Mouse (Mus musculus): ENCODE measurements around the gene Tomm20. TPM values are rescaled to one million over a fixed set of nuclear protein-coding genes. Genes with fewer than 3 reads are reported as not detected.

The Tomm20 gene
- polyA plus RNA-seq, 1 experiment from 2014 or later = 189 TPM

DNA sequence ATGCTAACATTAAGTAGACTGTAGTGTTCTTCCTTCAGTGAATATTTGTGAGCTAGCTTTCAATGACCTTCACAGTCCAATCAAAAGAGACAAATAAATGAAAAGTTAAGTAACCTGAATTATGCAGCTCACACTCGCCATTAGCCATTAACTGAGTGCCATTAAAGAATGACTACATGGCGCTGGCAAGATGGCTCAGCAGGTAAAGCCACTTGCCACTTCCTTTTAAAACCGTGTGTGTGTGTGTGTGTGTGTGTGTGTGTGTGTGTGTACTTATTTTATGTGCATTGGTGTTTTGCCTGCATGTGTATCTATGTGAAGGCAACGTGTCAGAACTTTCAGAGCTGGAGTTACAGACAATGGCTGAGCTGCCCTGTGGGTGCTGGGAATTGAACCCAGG is 28.9 kb upstream of the Tomm20 start:
- peaks cover 4% of the 10 kb centered on the region for H3K4me1 ChIP-seq
- H3K4me2 ChIP-seq (replicated peaks) = no peak overlapping the region
- ATAC-seq (ENCODE audit: low FRiP score, low read depth) = no peak
- no peaks in the 10 kb centered on the region for H3K36me3 ChIP-seq
- no peak overlapping the region for H3K27ac ChIP-seq
- H3K9ac ChIP-seq = no peak overlapping the region
- H3K9me3 ChIP-seq = no peaks in the 10 kb centered on the region
- H3K27me3 ChIP-seq (replicated peaks) = peaks cover 15% of the 10 kb centered on the region; the same call in 1 of the 2 replicates
- no peak overlapping the region for H3K4me3 ChIP-seq
- 76% methylated on average over 4 of the region's 4 CpGs for WGBS

DNA sequence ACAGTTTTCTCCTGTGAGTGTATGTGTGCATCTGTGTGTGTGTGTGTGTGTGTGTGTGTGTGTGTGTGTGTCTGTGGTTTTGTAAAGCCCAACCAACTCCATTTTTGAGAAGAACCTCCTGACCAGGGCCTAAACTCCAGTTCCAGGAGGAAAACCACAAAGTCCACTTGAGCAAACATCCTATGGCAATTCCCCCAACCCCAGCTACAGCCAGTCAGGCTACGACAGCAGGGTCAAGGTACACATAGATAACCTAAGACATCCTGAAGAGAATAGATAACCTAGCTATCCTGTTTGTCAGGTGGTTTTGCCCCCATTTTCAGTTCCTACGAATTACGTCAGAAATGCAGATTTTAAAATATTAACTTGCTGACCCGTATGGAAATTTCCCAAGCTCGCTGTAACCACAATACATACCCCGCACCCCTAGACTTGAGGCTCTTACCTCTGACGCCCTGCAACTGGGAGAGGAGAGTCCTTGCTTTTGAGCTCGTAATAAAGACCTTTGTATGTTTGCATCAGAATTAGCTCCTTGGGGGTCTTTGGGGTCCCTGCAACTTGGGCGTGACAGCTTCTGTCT is 28.1 kb upstream of the Tomm20 start:
- Histone ChIP-seq H3K4me2 (replicated peaks) (no peak overlapping the region), H3K9ac (no peak overlapping the region), H3K4me1 (peaks cover 4% of the 10 kb centered on the region), H3K36me3 (peaks cover 4% of the 10 kb centered on the region; the same call in 1 of the 2 replicates), H3K27me3 (replicated peaks) (peaks cover 11% of the 10 kb centered on the region; the same call in 1 of the 2 replicates), H3K27ac (no peak overlapping the region), H3K9me3 (no peaks in the 10 kb centered on the region), H3K4me3 (no peak overlapping the region)
- ATAC-seq (ENCODE audit: low FRiP score, low read depth) = no peak
- 76% methylated on average over 9 of the region's 9 CpGs for WGBS

DNA sequence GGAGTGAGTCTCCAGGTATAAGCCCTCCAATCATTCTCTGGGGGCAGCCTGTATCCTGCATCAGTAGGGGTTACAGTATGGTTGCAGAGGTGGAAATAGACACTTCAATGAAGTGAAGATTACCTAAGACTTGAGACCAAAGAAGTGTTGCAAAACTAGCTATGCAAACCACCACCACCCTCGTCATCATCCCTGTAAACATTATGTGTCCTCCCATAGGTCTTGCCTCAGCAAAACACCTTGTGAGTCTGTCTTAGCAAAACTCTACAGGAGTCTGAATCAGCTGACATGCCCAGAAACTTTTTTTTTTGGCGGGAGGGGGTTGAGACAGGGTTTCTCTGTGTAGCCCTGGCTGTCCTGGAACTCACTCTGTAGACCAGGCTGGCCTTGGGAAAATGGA is 27.0 kb upstream of the Tomm20 start:
- Histone ChIP-seq H3K4me3 (no peak overlapping the region), H3K4me2 (replicated peaks) (no peak overlapping the region), H3K4me1 (peaks cover 4% of the 10 kb centered on the region), H3K27ac (no peak overlapping the region), H3K27me3 (replicated peaks) (peaks cover 6% of the 10 kb centered on the region; the same call in 1 of the 2 replicates), H3K36me3 (peaks cover 15% of the 10 kb centered on the region), H3K9me3 (no peaks in the 10 kb centered on the region), H3K9ac (no peak overlapping the region)
- no peak for ATAC-seq (ENCODE audit: low FRiP score, low read depth)
- WGBS = 84% methylated on average over 2 of the region's 2 CpGs

DNA sequence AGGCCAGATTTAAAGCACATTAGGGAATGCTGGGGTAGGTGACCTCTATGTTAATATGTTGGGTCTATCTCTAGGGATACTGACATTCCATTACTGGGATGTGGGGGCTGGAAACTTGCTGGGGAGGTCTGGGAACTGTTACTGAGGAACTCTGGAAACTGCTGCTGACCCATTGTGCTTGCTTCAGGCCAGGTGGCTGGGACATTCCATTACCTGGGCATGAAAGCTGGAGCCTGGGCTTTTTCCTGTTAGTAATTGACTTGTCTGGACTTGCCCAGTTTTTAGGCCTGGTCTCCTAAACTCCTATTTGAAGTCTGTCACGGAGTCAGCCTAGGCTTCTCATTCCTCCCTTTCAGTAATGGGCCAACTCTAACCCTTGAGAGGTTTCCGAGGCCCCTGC is 26.5 kb upstream of the Tomm20 start:
- WGBS = 91% methylated on average over 2 of the region's 2 CpGs
- H3K4me1 ChIP-seq = peaks cover 4% of the 10 kb centered on the region

DNA sequence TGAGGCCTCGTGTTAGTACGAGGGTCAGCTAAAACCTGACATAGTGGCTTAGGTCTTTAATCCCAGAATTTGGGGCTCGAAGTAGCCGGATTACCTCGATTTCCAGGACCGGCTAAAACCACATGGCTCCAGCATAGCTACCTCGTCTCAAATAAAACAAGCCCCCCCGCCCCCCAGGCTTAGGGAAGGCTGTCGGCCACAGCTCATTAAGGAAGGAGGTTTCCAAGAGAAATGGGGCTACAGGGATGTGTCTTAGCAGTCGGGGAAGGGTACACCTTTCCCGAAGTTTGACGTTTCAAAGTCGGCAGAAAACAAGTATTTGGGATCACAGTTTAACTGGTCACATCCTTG is 25.6 kb upstream of the Tomm20 start:
- H3K36me3 ChIP-seq = peaks cover 24% of the 10 kb centered on the region
- WGBS = 13% methylated on average over 13 of the region's 13 CpGs
- peak overlapping the region; percentile 37; the same call in 1 of the 2 replicates for H3K27ac ChIP-seq

More for the DNA sequence above, 26.5 kb upstream of the Tomm20 start:
- Histone ChIP-seq H3K27ac (no peak overlapping the region), H3K9ac (no peak overlapping the region), H3K4me2 (replicated peaks) (no peak overlapping the region), H3K36me3 (peaks cover 21% of the 10 kb centered on the region), H3K27me3 (replicated peaks) (0 out of 2 replicates have a peak, but pooled peaks cover 6% of the 10 kb centered on the region), H3K9me3 (no peaks in the 10 kb centered on the region), H3K4me3 (no peak overlapping the region)
- ATAC-seq (ENCODE audit: low FRiP score, low read depth) = no peak

DNA sequence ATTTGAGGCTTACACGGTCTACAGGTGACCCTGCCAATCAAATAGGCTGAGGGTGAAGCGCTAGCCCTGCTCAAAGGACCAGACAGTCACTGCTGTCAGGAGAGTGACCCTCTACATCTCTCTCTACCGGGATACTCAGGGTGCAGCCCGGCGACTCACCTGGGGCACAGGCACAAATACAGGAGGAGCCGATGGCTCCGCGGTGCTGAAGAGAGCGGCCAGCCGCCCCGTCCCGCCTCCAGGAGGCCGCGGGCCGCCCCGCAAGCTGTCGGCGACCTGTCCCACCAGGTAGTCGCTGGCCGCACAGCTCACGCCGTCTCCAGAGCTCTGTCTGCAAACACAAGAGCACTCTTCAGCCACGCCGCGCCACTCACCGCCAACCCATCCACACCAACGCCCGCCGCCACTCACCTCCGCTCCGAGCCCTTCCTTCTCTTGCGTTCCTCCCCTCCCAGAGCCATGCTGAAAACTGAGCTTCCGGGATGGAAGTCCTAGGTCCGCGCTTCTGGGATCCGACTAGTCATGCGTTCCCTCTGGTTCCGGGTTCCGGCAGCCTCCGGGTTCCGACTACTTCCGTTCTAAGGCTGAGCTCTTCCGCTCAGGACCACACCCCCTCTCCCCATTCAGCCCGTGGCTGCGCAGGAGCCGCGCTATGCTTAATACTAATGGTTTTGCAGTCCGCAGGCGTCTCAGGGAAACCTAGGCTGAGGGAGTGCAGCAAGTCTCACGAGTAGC is 25.1 kb upstream of the Tomm20 start, which contains the start of gene Rbm34:
Gene Rbm34, minus strand, starts transcription at position 493 of the 735 bp plus-strand sequence.
- WGBS = under 1% methylated on average over 50 of the region's 50 CpGs
- Histone ChIP-seq H3K27me3 (replicated peaks) (no peaks in the 10 kb centered on the region), H3K4me2 (replicated peaks) (peak within 1 kb of the TSS; percentile 74), H3K36me3 (peaks cover 29% of the 10 kb centered on the region), H3K27ac (peak within 1 kb of the TSS; percentile 37; the same call in 1 of the 2 replicates), H3K4me3 (peak within 1 kb of the TSS; percentile 97), H3K9ac (peak within 1 kb of the TSS; percentile 84), H3K9me3 (no peaks in the 10 kb centered on the region), H3K4me1 (peaks cover 4% of the 10 kb centered on the region)
- ATAC-seq (ENCODE audit: low FRiP score, low read depth) = peak; percentile 95

More for the DNA sequence above, 25.6 kb upstream of the Tomm20 start:
- Histone ChIP-seq H3K27me3 (replicated peaks) (0 out of 2 replicates have a peak, but pooled peaks cover 2% of the 10 kb centered on the region), H3K4me1 (peaks cover 4% of the 10 kb centered on the region), H3K9me3 (no peaks in the 10 kb centered on the region), H3K4me2 (replicated peaks) (peak overlapping the region; percentile 74), H3K9ac (peak overlapping the region; percentile 84; the same call in 1 of the 2 replicates), H3K4me3 (peak overlapping the region; percentile 97)
- ATAC-seq (ENCODE audit: low FRiP score, low read depth) = peak; percentile 65

DNA sequence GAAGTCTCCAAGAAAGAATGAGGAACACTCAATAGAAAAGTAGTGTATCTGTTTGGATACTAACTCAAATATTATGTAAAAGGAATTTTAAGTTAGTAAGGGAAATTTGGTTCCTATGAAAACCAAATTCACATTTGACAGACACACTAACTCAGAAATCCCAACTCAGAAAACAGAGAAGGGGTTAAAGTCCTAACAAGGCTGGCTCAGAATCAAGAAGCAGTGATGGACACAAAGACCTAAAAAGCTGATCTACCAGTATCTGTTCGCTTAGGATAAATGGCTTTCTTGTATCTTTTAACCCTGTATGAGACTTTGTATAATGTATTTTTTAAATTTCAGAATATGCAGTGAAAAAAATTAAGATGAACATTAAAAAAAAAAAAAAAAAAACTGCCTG is 23.9 kb upstream of the Tomm20 start:
- H3K4me3 ChIP-seq = no peak overlapping the region
- no peak overlapping the region for H3K27ac ChIP-seq
- peaks cover 38% of the 10 kb centered on the region for H3K36me3 ChIP-seq
- peaks cover 4% of the 10 kb centered on the region for H3K4me1 ChIP-seq
- no peaks in the 10 kb centered on the region for H3K27me3 ChIP-seq (replicated peaks)
- H3K9ac ChIP-seq = no peak overlapping the region
- no peak for ATAC-seq (ENCODE audit: low FRiP score, low read depth)
- no peak overlapping the region for H3K4me2 ChIP-seq (replicated peaks)
- no peaks in the 10 kb centered on the region for H3K9me3 ChIP-seq
- WGBS = 88% methylated on average over 1 of the region's 1 CpGs

DNA sequence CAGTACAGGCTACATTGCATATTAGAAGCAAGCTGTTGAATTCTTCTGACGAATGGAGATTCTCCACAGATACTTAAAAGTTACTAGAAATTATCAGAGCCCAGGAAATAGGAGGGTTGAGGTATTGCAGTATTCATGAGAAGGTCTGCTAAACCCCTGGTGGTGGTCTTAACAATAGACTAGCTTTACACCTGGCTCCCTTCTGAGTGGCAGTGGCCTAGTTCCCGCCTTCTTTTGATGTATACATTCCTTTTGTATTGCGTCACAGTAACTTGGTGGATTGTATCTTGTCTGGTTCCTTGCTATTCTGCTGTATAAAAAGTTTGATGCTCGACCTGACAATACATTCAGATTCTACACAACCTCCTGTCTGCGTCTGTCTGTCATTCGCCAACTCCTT is 22.5 kb upstream of the Tomm20 start:
- Histone ChIP-seq H3K9ac (no peak overlapping the region), H3K4me3 (no peak overlapping the region), H3K4me1 (peaks cover 4% of the 10 kb centered on the region), H3K9me3 (no peaks in the 10 kb centered on the region), H3K4me2 (replicated peaks) (no peak overlapping the region), H3K36me3 (peaks cover 44% of the 10 kb centered on the region), H3K27me3 (replicated peaks) (no peaks in the 10 kb centered on the region), H3K27ac (no peak overlapping the region)
- ATAC-seq (ENCODE audit: low FRiP score, low read depth) = no peak
- 93% methylated on average over 6 of the region's 6 CpGs for WGBS

DNA sequence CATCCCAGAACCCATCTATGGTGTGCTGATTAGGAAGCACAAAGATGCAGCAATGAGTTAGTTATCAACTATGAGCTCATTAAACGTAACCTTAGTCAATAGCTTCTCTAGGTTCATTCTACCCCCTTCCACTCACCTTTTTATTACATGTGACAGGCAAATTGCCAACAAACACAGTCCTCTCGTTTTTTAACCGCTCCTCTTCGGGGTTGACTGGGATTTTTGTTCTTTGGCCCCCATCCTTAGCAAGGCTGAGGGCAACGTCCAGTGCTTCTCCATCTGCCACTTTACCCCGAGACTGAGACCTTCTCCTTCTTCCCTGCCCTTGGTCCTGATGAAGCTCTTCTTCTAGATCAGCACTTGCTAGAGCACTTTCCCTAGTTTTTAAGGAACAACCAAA is 19.6 kb upstream of the Tomm20 start:
- H3K36me3 ChIP-seq = peaks cover 64% of the 10 kb centered on the region
- no peaks in the 10 kb centered on the region for H3K27me3 ChIP-seq (replicated peaks)
- H3K4me1 ChIP-seq = peaks cover 3% of the 10 kb centered on the region
- WGBS = 88% methylated on average over 6 of the region's 6 CpGs
- H3K9me3 ChIP-seq = no peaks in the 10 kb centered on the region
- H3K4me3 ChIP-seq = no peak overlapping the region
- H3K4me2 ChIP-seq (replicated peaks) = no peak overlapping the region
- no peak overlapping the region for H3K27ac ChIP-seq
- no peak overlapping the region for H3K9ac ChIP-seq
- ATAC-seq (ENCODE audit: low FRiP score, low read depth) = no peak

DNA sequence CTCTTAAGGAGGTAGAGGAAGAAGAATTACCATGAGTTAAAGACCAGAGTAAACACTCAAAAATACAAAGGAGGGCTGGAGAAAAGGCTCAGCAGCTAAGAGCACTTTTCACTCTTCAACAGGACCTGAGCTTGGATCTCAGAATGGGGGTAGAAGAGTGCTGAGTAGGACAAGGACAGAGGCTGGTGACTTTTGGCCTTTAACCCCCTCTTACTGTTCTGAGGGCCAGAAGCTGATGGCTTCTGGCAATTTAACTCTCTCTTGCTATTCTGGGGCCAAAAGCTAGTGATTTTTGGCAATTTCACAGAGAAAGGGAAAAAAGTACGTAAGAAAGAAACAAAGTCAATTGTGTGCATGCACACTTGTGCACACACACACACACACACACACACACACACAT is 17.2 kb upstream of the Tomm20 start:
- Histone ChIP-seq H3K4me1 (no peaks in the 10 kb centered on the region), H3K36me3 (peaks cover 59% of the 10 kb centered on the region), H3K9ac (no peak overlapping the region), H3K4me3 (no peak overlapping the region), H3K9me3 (no peaks in the 10 kb centered on the region), H3K27me3 (replicated peaks) (no peaks in the 10 kb centered on the region), H3K27ac (no peak overlapping the region), H3K4me2 (replicated peaks) (no peak overlapping the region)
- ATAC-seq (ENCODE audit: low FRiP score, low read depth) = no peak
- WGBS = 100% methylated on average over 1 of the region's 1 CpGs

DNA sequence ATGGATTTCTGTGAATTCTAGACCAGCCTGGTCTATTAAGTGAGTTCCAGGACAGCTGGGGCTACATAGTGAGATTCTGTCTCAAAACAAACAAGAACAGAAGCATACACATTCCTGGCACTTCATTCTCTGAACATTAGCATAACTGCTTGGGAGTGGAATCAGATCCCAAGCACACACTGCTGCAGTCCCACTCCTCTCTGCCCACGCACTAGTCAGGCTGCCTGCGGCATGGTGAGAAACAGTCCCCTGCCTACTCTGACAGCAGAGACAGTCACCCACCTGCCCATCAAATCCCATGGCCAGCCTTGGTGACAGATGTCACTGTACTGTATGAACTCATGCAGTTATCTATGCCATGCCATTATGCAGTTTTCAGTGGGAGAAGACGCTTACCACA is 15.9 kb upstream of the Tomm20 start:
- no peak overlapping the region for H3K27ac ChIP-seq
- no peak for ATAC-seq (ENCODE audit: low FRiP score, low read depth)
- WGBS = 99% methylated on average over 3 of the region's 3 CpGs

DNA sequence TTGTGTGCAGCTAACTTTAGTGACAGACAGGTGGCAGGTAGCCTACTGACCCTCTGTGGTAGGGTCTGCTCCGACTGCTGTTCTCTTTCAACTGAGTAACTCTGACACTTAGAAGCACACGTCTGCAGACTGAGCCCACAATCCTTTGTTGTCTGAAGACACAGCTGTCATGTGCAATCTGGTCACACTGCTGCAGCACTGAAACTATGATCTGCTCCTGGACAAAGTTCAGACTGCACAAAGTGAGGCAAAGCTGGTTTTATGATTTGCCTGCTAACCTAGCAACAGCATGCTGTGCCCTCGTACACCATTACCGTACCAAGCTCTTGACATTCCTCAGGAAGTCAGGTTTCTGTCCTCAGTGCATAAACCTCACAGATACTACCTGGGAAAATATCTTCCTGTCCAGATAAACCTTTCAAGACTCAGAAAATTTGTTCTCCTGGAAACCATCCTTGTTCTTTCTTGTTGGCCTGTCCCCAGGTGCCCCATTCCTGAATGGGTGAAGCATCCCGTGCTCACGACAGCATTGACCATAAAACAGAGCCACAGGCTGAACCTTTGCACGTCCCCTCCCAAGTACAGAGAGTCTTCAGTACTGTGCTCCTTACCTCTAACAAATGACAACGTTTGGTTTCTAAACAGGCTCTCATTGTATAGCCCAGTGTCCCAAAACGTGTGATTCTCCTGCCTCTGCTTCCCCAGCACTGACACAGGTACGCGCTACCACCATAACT is 6.4 kb upstream of the Tomm20 start:
- no peak overlapping the region for H3K27ac ChIP-seq
- no peaks in the 10 kb centered on the region for H3K4me1 ChIP-seq
- H3K9ac ChIP-seq = no peak overlapping the region
- H3K36me3 ChIP-seq = peaks cover 66% of the 10 kb centered on the region
- no peak for ATAC-seq (ENCODE audit: low FRiP score, low read depth)
- no peaks in the 10 kb centered on the region for H3K27me3 ChIP-seq (replicated peaks)
- no peaks in the 10 kb centered on the region for H3K9me3 ChIP-seq
- H3K4me3 ChIP-seq = no peak overlapping the region
- H3K4me2 ChIP-seq (replicated peaks) = no peak overlapping the region
- 89% methylated on average over 11 of the region's 11 CpGs for WGBS

More for the DNA sequence above, 15.9 kb upstream of the Tomm20 start:
- H3K36me3 ChIP-seq = peaks cover 59% of the 10 kb centered on the region
- H3K4me1 ChIP-seq = no peaks in the 10 kb centered on the region
- H3K27me3 ChIP-seq (replicated peaks) = no peaks in the 10 kb centered on the region
- no peak overlapping the region for H3K4me2 ChIP-seq (replicated peaks)
- H3K9me3 ChIP-seq = no peaks in the 10 kb centered on the region
- H3K4me3 ChIP-seq = no peak overlapping the region
- no peak overlapping the region for H3K9ac ChIP-seq

Data from neural tube, embryonic 12.5 days (tissue).